In the genomic region with DNA sequence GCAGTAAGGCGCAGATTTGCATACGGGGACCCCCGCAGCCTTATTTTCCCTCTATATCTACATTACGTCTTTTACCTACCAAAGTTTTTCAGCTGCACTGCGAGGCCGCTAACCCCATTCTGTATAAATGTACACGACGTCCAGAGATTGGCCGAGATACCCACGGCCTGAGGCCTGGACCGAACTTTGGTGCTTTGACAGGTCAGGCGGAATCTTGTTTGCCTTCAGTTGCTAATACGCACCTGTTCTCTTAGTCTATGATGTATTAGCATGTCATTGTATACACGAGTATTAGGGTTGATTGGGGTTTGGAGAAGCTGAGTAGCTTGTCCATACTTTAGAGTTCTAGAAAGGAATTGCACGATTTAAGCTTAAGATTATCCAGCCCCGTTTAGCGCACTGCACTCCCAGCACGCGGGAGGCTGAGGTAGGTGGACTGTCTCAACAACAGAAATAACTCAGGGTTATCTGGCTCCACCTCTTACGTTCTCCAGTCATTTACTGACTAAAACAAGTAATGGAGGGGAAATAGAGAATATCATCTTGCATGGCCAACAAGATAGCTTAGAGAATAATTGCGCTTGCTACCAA, we compare ENCODE assay signal across 8 mouse cellular contexts. TPM values are rescaled to one million over a fixed set of nuclear protein-coding genes. Genes with fewer than 3 reads are reported as not detected.
DNase-seq lines count a peak whose midpoint lies in the region; ATAC-seq and TF ChIP-seq lines count a peak whose summit lies in the region.

No protein-coding gene starts in this region.

- intact Hi-C loops in gastrocnemius, adult 2 months (cut with DNase I), result loop anchor here (2.0 kb wide), 2 partner anchors 107 to 123 kb away; a partner anchor contains a TSS
- intact Hi-C loops in gastrocnemius, postnatal 36 days (cut with DNase I), result no loop called here

- H3K4me3 ChIP-seq in gastrocnemius, adult 2 months, result peak overlapping the region; percentile 93
- H3K4me3 ChIP-seq in C2C12 (ENCODE audit: insufficient read depth, poor library complexity, severe bottlenecking), result peak overlapping the region; percentile 45
- peak overlapping the region; percentile 83 for H3K4me3 ChIP-seq in embryonic facial prominence, embryonic 14.5 days (ENCODE audit: low read depth, low read length)
- H3K4me3 ChIP-seq in limb, embryonic 11.5 days (ENCODE audit: low read depth, low read length), result peak overlapping the region; percentile 66
- H3K4me3 ChIP-seq in neural tube, embryonic 15.5 days (replicated peaks), result peak overlapping the region; percentile 81

- H3K36me3 ChIP-seq in C2C12 (ENCODE audit: control insufficient read depth, insufficient read depth), result no peaks in the 10 kb centered on the region
- H3K36me3 ChIP-seq in embryonic facial prominence, embryonic 14.5 days (ENCODE audit: control insufficient read depth, insufficient read depth, low read length), result no peaks in the 10 kb centered on the region
- no peaks in the 10 kb centered on the region for H3K36me3 ChIP-seq in limb, embryonic 11.5 days (ENCODE audit: control insufficient read depth, insufficient read depth, low read length)
- no peaks in the 10 kb centered on the region for H3K36me3 ChIP-seq in neural tube, embryonic 15.5 days

- 7% methylated on average over 21 of the region's 21 CpGs for WGBS in embryonic facial prominence, embryonic 14.5 days
- 6% methylated on average over 21 of the region's 21 CpGs for WGBS in limb, embryonic 11.5 days
- 5% methylated on average over 21 of the region's 21 CpGs for WGBS in neural tube, embryonic 15.5 days

- peak overlapping the region; percentile 85 for H3K9ac ChIP-seq in embryonic facial prominence, embryonic 14.5 days (ENCODE audit: low read depth, low read length)
- H3K9ac ChIP-seq in limb, embryonic 11.5 days (ENCODE audit: low read length), result peak overlapping the region; percentile 73
- peak overlapping the region; percentile 71 for H3K9ac ChIP-seq in neural tube, embryonic 15.5 days (replicated peaks)

- H3ac ChIP-seq in C2C12 (ENCODE audit: control insufficient read depth, insufficient read length, low read depth), result peak overlapping the region; percentile 79

- peak overlapping the region; percentile 86 for H3K4me2 ChIP-seq in embryonic facial prominence, embryonic 14.5 days (ENCODE audit: low read depth, low read length)
- H3K4me2 ChIP-seq in limb, embryonic 11.5 days (ENCODE audit: low read depth, severe bottlenecking), result peak overlapping the region; percentile 49
- H3K4me2 ChIP-seq in neural tube, embryonic 15.5 days, result peak overlapping the region; percentile 81

- peak; percentile 24 for DNase-seq in gastrocnemius, adult 2 months
- DNase-seq in gastrocnemius, postnatal 36 days, result no peak
- peak; percentile 8 for DNase-seq in embryonic facial prominence, embryonic 14.5 days (ENCODE audit: low spot score)
- peak; percentile 25 for DNase-seq in limb, embryonic 11.5 days (ENCODE audit: low spot score)
- no peak for DNase-seq in layer of hippocampus, adult 9-11 months
- no peak for DNase-seq in cerebellum, postnatal 4 days (ENCODE audit: low spot score in 2 of 2)

- peaks cover 26% of the 10 kb centered on the region for H3K79me2 ChIP-seq in C2C12 (ENCODE audit: control insufficient read depth, insufficient read depth)

- H3K27me3 ChIP-seq in C2C12 (ENCODE audit: control insufficient read depth, insufficient read depth, insufficient read length), result no peaks in the 10 kb centered on the region
- H3K27me3 ChIP-seq in embryonic facial prominence, embryonic 14.5 days (replicated peaks; ENCODE audit: control insufficient read depth, insufficient read depth, low read length), result no peaks in the 10 kb centered on the region
- H3K27me3 ChIP-seq in limb, embryonic 11.5 days (ENCODE audit: control insufficient read depth, insufficient read depth, low read length), result no peaks in the 10 kb centered on the region
- H3K27me3 ChIP-seq in neural tube, embryonic 15.5 days (replicated peaks), result 0 out of 2 replicates have a peak, but pooled peaks cover 7% of the 10 kb centered on the region

- TF ChIP-seq CTCF in gastrocnemius, adult 2 months (IDR thresholded peaks at IDR 0.05), result no peak
- no peak for TF ChIP-seq CTCF in C2C12 (IDR thresholded peaks at IDR 0.05; ENCODE audit: control insufficient read depth, insufficient read depth, insufficient read length)

- peaks cover 3% of the 10 kb centered on the region for H3K79me3 ChIP-seq in C2C12 (ENCODE audit: low read depth)

- no peak for ATAC-seq in embryonic facial prominence, embryonic 14.5 days (ENCODE audit: low read depth)
- ATAC-seq in limb, embryonic 11.5 days (ENCODE audit: insufficient number of reproducible peaks, low FRiP score, low TSS enrichment, low read depth), result no peak
- no peak for ATAC-seq in neural tube, embryonic 15.5 days (ENCODE audit: low FRiP score)

- H3K4me1 ChIP-seq in embryonic facial prominence, embryonic 14.5 days (ENCODE audit: control insufficient read depth, insufficient read depth, low read length), result no peaks in the 10 kb centered on the region
- 0 out of 2 replicates have a peak, but pooled peaks cover 2% of the 10 kb centered on the region for H3K4me1 ChIP-seq in limb, embryonic 11.5 days (ENCODE audit: control insufficient read depth, insufficient read depth, low read length)
- H3K4me1 ChIP-seq in neural tube, embryonic 15.5 days, result peaks cover 7% of the 10 kb centered on the region; the same call in 1 of the 2 replicates

- H3K27ac ChIP-seq in gastrocnemius, adult 2 months, result peak overlapping the region; percentile 100
- peak overlapping the region; percentile 92 for H3K27ac ChIP-seq in embryonic facial prominence, embryonic 14.5 days (replicated peaks; ENCODE audit: low read depth, low read length)
- H3K27ac ChIP-seq in limb, embryonic 11.5 days (replicated peaks; ENCODE audit: low read depth, low read length), result peak overlapping the region; percentile 80; the same call in 1 of the 2 replicates
- peak overlapping the region; percentile 91 for H3K27ac ChIP-seq in neural tube, embryonic 15.5 days (replicated peaks)

- no peaks in the 10 kb centered on the region for H3K9me3 ChIP-seq in embryonic facial prominence, embryonic 14.5 days (ENCODE audit: control insufficient read depth, low read length)
- H3K9me3 ChIP-seq in limb, embryonic 11.5 days (ENCODE audit: control insufficient read depth, low read length), result no peaks in the 10 kb centered on the region
- no peaks in the 10 kb centered on the region for H3K9me3 ChIP-seq in neural tube, embryonic 15.5 days (replicated peaks)

TF ChIP-seq in C2C12, 6 proteins besides CTCF, POLR2A, EP300 and RAD21:
- TF ChIP-seq MYOG (IDR thresholded peaks at IDR 0.05; ENCODE audit: control insufficient read depth, extremely low read depth, insufficient read length) (no peak), FOSL1 (IDR thresholded peaks at IDR 0.05; ENCODE audit: insufficient read depth, low read length, poor library complexity, severe bottlenecking) (no peak), MYOD1 (IDR thresholded peaks at IDR 0.05; ENCODE audit: control insufficient read depth, insufficient read length, low read depth) (no peak), CEBPB (IDR thresholded peaks at IDR 0.05; ENCODE audit: low read depth) (no peak), USF1 (IDR thresholded peaks at IDR 0.05; ENCODE audit: low read depth) (no peak), MAX (IDR thresholded peaks at IDR 0.05) (no peak)

RNA-seq across cellular contexts. Expression of a gene that starts 0.8 kb away (rescaled TPM):
- total RNA-seq in gastrocnemius, adult 2 months (2021), result 1 to 10 TPM; 3.1 to 3.8 TPM
- total RNA-seq in gastrocnemius, postnatal 36 days (2021), result 1 to 10 TPM; 2.3 to 2.5 TPM
- 0.73 TPM for polyA plus RNA-seq in C2C12 (2012; fragmentation: generic; extraction: Trizol)
- polyA plus RNA-seq in embryonic facial prominence, embryonic 14.5 days (2014; fragmentation: Nextera tagmentation; extraction: Ambion mirVana), result 1.7 and 2.2 TPM in 2 replicates
- polyA plus RNA-seq in limb, embryonic 11.5 days (2014; fragmentation: Nextera tagmentation; extraction: Ambion mirVana), result 0.88 and 0.93 TPM in 2 replicates
- 0.55 and 0.93 TPM in 2 replicates for polyA plus RNA-seq in neural tube, embryonic 15.5 days (2015; fragmentation: Nextera tagmentation; extraction: Ambion mirVana)

Comparison
In these comparisons a context has a peak if more than half of its experiments do, and no peak if none do; other contexts are left out.
1. DNase-seq: peak in gastrocnemius, adult 2 months (single experiment), embryonic facial prominence, embryonic 14.5 days (single experiment) and limb, embryonic 11.5 days (single experiment); none in gastrocnemius, postnatal 36 days (0 of 2), layer of hippocampus, adult 9-11 months (single experiment) and cerebellum, postnatal 4 days (0 of 2).
2. Peak in every context shown above with its lines, with median percentiles within 50 percentile points of each other: H3K27ac ChIP-seq, H3K4me3 ChIP-seq, H3K4me2 ChIP-seq and H3K9ac ChIP-seq.